Mouse (Mus musculus): ENCODE measurements at regions not wholly inside any gene's neighbourhood (a gene's known extent, or its start where the extent isn't known, plus 50 kb on each side); places are given as distances from the start of the nearest gene placed in this dataset.

DNA sequence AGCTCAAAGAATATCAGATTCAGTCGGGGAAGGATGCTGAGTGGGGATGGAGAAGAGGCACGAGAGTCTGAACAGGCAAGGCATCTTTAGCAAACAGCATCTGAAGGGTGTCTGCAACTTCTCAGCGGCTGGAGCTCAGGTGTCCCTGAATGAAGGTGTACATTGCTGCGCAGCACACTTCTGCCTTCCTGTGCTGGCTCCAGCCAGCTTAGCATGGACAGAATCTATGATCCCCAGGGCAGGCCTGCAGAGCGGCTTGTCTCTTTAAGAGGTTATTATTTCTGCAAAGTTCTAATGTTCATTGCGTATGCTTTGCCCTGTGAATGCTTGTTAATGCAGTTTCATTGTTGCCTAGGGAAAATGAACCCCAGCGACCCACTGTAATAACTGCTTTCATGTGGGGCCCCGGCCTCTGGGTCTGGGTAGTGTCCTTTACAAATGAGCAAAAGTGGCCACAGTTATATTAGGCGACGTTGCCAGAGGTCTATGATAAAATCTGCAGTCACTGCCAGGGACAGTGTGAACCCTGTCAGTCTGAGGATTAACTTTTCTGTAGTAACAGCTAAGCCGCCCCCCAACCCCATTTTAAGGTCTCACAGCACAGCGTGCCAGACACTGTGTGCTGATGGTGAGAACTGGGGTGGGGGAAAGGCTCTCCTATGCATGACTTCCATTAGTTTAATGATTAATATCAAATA is 88.3 kb upstream of the Bmper start:
- no peak for DNase-seq

DNA sequence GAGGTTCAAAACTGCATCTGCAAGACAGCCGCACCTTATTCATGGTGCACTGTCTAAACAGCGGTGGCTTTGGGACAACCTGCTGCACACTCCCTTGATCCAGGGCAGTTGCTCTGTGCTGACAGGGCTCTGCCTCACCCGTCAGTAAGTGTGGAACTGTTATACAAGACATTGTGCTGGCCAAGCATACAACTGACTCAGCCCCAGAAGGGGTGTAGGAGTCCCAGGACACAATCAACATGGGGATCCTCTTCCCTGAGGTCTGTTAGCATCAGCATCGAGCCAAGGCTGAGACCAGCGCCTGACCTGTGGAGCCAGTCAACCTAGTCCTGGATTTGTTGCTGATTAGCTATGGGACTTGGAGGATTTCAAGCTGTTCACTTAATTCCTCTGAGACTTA is 86.4 kb upstream of the Bmper start:
- no peak for DNase-seq

DNA sequence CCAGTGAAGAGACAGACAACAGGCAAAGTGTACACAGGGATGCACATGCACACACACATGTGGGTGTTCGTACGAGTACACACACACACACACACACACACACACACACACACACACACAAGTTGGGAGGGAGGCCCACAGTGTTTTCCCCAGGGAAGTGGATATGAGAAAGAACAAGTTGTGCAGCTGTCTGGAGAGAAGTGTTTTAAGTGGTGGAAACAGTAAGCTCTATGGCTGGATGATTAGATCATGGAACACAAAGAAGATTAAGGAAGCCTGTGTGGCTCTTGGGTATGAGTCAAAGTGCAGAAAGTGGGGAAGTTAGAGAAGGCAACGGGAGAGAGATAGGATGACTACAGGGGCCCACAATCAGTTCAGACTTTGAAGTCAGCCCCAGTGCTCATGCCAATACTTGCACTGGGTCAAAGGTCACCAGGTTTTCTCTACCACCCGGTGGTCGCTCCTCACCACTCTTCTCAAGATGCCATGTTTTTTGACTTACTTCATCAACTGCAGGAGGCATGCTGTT is 85.1 kb upstream of the Bmper start:
- DNase-seq = no peak

DNA sequence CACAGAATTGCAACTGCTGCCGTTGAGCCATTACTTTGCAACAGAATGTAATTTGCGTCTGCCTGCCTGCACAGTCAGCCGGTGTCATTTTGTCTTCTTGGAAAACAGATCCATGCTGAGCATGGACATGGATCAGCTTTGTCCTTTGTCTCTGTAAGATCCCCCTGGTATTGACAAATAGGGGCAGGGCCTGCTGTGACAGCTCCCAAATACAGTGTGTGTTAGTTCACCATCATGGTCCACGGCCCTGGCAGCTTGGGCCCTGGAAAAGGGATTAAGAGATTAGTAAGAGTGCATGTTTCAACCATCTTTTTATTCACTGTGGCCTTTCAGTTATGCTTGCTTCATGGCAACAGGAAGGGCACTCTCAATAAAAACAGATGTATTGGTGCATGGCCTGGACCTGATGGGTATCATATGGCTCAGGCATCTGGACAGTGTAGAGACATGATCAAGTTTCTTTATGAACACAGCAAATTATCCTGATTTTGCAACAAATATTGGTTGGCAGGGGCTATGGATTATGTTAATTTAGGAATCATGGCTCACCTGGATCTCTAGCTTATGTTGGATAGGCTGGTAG is 83.2 kb upstream of the Bmper start:
- no peak for DNase-seq

DNA sequence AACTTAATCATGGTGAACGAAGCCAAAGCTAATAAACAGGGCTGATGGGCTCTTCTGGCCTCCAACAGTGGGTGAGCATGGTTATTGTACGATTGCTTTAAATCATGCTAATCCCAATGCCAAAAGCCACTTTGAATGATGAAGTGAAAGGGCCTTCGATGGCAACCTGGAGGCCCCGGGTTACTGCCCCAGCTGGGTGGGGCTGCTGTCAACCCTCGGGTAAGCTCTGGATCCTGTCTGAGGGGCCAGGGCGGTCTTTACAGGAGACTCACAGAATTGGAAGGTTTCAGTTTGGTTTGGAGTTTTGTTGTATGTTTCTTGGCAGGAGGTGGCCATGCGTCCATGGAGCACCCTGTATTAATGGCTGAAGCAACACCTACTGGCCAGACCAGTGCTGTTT is 78.6 kb upstream of the Bmper start:
- DNase-seq = no peak

DNA sequence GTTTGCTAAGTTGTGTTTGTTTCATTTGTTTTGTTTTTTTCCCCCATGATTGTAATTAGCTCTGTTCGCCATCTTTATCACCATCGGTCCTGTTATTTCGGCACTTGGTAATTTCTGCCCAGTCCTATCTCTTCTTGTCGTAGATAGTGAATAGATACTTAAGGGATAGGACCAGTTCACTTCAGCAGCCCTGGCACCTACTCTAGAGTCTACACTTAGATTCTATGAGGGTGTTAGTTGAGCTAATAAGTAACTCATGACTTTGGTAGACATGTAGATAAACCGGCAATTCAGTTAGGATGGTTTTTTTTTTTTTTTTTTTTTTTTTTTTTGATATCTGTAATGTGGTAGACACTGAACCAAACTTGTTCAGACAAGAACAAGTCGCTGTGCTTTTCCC is 72.5 kb upstream of the Bmper start:
- no peak for DNase-seq

DNA sequence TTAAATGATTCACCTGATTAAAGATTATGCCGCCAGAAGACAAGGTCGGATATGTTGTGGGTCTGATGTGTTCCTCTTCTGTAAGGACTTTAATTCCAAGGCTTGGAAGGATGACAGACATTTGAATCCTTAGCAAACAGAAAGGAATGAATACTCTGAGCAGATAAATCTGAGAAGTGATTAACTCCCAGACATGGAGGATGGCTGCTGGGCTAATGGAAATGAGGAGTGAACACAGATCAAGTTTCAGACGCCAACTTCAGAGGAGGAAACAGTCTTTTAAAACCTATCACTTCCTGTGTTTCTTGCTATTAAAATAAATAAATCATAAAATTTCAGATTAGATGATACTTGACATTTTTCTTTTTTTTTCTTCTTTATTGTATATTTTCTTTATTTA is 72.0 kb upstream of the Bmper start:
- no peak for DNase-seq

DNA sequence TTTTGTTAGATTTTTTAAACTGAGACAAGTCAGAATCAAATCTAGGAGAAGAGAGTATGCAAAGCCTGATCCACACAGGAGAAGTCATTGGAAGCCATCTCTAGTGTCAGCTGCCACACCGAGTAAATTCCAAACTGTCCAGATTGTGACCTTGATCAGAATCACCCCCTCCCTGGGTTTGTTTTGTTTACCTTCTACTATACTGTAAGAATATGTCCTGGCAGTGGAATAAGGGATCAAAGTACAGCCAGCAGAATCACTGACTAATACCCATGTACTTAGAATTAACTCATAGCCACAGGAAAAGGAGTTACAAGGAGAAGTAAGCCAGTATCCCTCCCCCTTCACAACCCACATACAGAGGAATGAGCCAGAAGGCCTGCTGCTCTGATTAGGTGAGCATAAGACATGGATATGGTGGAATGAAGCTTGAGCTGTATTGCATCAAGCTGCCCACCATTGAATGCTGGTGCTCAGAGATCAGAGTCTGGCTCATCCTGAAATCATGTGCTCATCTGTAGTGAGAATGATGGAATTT is 70.9 kb upstream of the Bmper start:
- no peak for DNase-seq

DNA sequence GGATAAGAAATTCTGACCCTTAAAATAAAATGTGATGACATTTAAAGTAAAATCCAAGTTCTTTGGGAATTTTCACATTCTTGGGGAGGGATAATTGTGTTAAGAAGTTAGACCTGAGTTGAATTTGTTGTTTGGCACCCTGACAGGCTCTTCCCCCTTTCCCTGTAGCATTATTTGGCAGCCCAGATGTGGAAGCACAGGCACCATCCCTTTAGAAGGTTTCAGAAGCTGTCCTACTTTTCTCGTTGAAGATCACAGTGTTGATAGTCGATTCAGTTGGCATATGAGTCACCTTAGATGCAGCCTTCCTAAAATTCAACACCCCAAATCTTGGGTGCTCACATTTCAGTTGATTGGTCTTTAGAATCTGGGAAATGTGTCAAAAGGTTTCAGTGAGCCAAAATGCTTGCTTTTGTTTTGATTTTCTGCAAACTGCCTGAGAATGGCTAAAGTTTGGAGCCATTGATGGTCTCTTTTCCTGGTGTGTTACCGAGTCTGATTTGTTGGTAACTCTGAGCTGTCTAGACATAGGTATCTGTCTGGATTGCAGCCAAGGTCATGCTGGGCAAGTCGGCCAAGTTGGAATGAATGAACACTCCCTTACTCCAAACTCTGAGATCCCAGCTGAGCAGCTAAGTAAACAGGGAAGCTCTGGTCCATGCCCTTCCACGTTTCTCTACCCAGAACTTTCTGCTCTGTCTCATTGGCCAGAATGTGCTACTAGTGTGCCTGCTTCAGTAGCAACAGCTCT is 65.9 kb upstream of the Bmper start:
- DNase-seq = no peak

DNA sequence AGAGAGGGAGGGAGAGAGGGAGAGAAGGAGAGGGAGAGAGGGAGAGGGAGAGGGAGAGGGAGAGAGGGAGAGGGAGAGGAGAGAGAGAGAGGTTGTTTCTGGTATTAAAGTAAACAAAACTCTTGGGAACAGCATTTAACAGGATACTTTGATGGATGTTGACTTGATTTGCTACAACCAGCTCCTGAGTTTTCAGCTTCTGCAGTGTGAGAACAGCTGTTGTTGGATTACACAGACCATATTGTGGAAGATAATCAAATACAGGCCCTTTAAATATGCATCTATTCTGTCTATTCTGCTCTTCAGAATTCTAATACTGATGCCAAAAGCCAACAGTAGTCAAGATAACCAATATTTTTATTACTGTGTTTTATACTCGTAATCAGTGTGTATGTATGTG is 64.4 kb upstream of the Bmper start:
- DNase-seq = no peak

DNA sequence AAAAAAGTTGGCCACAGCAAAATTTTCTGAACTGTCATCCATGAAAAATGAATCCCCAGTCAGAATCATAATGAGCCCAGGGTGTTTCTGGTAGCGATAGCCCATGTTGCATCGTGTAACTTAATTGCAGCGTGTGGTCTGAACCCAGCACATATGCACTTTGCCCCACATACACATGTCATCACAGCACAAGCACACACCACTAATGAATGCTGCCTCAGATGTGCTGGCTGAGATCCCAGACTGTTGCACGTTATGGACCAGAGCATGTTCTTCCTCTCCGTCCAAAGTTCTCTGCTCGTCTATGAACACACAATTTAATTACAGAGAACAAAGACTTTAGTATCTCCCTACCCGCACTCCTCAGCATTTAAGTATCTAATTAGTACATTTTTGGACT is 61.5 kb upstream of the Bmper start:
- no peak for DNase-seq

DNA sequence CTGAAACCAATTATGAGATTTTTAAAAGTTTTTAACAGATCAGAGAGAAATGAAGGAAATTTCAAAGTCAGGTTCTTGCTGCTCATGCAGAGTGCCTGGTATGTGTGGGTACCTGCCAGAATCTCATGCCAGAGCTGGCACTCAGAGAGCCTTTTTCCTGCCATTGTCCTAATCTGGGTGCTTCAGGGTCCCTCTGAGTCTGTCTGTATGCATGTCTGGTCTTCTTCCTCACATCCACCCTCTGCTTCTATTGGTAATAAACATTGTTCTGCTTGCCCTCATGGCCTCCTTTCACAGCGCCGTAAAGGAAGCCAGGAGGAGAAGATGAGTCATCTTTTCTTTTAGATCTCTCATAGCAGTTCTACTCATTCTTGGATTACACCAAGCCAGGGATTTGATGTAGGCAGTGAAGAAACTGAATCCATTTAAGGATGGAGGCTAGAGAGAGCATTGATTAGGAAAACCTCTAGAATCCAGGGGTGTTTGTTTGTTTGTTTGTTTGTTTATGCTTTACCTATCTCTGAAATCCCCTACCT is 55.8 kb upstream of the Bmper start:
- DNase-seq = no peak

DNA sequence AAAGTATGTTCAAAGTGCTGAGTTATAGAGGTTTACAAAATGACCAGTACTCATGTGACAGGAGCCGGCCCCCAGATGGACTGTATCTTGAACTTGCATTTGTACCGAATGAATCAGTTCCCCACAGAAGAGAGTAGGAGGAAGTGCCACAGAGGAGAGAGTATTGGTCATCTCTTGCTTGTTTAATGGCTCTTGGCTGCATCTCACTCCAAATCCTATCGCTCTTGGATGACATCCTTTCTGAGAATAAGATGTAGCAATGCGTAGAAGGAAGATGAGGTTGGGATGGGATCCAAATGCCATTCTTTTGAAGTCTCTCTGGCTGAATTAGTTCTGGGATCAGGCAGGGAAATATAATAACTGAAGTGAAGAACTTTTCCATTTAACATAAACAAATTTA is 55.2 kb upstream of the Bmper start:
- DNase-seq = no peak

DNA sequence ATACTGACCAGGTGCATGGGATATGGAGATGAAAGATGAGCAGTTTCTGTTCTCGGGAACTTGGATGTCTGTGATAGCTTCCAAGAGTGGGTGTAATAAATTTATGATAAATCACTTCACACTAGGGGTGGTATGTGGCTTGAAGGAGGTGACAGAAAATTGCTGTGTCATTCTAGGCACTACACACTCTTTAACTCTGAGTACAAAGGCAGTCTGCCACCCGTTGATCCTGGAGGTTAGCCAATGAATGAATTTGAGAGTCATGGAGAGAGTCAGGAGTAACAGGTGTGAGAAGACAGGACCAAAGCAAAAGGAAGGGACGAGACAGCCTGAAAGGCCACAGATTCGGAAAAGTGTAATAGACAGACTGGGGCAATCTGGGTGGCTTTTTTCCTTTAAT is 54.7 kb upstream of the Bmper start:
- no peak for DNase-seq

DNA sequence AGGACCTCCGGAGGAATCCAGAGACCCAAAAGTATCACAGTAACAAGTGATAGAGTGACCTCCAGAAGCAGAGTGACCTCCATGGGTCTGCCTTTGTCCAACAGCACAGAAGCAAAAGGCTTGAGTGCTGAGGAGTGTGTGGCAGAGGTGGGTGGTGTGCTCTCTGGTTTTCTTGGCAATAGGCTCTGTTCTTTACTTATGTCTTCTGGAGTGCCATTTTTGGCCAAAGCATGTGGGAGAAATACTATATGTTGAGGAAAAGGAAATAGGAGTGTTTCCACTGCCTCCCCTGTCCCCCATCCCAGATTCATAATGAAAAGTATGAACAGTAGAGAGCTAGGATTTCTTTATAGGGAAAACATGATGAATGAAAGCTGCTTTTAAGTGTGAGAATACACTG is 51.5 kb upstream of the Bmper start:
- no peak for DNase-seq

All from kidney, postnatal 4 days (tissue).